Mouse (Mus musculus): ENCODE data around the gene Rcan2.

Gene Rcan2

DNA sequence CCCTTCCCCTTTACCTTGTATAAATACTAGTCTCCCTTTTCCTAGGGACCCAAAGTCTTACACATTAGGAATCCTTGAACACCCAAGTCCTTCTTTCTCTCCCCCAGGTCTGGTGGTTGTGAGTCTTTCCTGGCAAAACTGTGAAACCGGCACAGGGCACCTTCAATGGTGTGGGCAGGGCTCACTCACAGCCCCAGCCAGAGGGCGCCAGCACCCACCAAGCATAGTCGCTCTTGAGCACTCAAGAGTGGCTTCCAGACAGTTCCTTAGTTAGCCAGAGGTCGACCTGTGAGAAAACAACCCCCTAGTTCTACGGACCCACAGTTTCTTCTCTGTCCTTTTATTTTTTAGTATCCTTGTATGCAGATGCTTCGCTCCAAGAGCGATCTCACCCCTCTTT, at the start of gene Rcan2:
TSS of gene Rcan2 (plus strand) at position 275 of the 400 bp plus-strand sequence.
- peak; percentile 71 for DNase-seq (ENCODE audit: low read depth, low spot score)

DNA sequence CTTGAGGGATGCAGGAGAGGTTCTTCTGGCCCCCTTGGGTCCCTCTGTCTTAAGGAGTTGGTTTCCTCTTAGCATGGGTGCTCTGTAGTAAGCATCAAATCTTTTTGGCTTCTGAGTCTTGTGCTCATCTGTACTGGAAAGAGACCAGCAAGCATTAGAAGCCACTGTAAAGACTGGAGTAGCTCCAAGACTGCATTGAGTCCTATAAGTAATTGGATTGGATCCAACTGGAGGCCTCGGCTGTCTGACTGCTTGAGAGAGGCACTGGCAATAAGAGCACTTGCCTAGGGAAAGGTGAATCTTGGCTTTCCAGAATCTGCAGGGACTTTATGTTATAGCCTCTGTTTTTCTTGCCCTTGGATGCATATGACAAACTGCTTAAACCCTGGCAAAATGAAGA, 48.3 kb upstream of the Rcan2 start:
- DNase-seq (ENCODE audit: low read depth, low spot score) = no peak

DNA sequence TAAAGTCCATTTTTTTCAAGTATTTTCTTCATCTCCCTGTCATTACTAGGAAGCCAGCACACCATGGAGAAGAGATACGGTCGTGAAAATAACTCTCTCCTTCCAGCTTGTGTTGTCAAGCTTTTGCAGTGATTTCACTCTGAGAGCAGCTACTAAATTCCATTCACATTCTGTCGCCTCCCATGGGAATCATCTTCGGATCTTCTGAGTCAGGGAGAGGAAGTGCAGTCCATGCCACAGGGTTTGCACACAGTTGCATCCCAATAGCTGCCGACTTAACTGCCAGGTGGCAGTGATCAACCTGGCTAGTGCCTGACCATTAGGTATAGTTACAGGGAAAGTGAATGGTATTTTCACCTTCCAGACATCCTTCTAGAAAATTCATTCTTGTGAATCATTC, 46.5 kb upstream of the Rcan2 start:
- DNase-seq (ENCODE audit: low read depth, low spot score) = no peak

DNA sequence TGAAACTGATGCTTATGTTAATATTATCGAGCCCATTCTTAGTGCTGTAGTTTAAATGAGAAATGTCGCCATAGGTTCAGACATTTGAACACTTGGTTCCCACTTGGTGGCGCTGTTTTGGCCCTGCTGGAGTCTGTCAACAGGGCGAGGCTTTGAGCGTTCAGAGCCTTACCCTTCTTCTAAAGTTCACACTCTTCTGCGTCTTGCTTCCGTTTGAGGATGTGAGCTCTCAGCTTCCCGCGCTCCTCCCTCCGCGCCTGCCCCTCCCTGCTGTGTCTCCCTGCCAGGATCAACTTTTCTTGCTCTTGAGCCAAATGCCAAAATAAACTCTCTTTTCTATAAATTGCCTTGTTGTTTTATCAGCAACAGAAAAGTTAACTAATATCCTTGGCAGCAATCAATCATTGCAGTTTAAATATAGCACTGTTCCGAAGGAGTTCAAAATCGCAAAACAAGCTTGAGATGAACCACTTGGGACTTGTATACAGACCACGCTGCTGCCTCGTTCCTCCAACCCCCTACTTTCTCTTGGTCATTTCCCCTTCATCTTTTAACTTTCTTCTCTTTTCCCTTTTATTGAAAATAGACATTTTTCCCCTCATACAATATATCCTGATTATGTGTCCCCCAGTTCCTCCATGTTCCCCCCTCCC, 42.4 kb upstream of the Rcan2 start:
- peak; percentile 82 for DNase-seq (ENCODE audit: low read depth, low spot score)

DNA sequence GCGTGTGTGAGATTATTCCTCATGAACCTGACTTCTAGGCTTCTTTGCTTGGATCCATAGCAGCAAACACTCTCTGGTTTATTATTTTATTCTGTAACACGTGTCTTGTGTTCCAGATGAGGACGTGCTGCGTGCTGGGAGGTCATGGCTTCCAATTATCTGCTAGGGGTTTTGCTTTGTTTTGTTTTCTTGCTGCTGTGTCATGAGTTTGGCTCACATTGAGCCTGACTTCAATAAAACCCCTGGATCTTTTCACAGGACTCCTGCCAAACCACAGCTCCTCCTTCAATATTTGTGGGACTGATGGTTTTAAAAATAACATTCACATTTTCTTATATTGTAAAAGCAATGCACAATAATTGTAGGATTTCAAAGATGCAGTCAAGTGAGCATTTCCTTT, 16.6 kb upstream of the Rcan2 start:
- no peak for DNase-seq (ENCODE audit: low read depth, low spot score)

DNA sequence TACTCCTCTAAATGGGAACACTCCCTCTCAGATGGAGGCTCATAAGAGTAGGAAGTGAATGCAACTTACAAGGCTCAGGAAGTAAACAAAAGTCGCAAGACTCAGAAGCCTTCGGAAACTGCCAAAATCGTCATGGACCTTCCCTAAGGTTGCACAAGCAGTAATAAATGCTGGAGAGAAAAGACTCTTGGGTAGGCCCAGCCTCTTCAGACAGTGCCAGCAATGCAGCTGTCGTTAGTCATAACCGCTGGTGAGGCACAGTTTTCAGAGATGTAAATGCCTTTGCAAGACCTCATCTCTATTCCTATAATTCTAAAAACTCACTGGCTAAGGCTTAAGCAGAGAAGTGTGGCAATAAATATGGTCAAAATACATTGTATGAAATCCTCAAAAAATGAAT, 12.9 kb upstream of the Rcan2 start:
- no peak for DNase-seq (ENCODE audit: low read depth, low spot score)

DNA sequence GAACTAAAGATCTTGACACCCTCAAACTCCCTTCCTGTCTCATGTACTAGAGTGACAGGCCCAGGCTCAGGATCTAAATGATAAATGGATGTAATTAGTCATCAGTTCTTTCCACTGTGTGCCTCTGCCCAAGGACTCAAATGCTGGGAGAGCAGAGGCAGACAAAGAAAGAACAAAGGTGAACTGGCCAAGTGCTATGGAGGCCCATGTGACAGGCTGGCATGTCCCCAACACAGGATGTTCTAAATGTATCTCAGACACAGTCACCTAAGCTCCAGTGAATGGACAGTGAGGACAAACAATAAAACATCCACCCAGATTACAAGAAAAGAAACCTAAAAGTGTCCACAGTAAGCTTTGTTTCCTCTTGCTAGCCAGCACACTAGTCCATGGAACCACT, 11.8 kb upstream of the Rcan2 start:
- DNase-seq (ENCODE audit: low read depth, low spot score) = no peak

DNA sequence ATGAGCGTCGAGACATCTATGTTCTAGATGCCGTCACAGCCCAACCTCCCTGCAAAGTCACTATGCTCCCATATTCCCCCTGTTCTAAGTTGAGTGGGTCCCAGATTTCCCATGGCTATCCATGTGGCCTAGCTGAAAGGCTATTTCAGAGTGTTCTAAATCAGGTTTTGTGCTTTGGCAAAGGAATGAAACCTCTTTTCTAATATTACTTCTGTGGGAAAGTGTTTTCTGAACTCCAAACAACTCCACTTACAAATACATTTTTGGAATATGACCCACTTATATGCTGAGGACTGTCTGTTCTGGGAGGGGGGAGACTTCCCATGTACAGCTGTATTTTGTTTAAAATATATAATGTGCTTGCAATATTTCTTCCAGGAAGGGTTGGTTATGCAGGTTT, 9.4 kb upstream of the Rcan2 start:
- no peak for DNase-seq (ENCODE audit: low read depth, low spot score)

DNA sequence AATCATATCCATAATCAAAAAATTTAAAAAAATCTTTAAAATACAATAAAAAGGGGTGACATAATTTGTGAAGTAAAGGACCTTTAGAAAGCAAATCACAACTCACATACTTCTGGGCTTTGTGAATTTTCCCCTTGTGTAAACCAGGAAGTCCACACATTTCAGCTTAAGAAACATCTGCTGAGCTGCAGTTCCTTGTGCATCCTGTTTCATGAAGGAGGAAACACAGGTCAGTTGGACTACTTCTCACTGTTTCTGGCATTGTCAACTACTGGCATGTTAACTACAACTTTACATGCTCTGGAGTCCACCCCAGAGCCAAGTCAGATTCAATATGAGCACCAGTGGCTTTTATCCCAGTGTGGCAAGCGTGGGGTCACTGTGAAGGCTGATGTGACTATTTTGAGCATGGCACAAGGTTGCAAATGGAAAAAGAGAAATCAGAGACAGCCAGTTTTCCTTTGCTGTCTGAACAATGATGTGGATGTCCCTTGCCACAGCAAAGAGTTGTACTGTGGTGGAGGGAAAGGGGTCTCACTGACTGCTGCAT, 6.3 kb upstream of the Rcan2 start:
- no peak for DNase-seq (ENCODE audit: low read depth, low spot score)

DNA sequence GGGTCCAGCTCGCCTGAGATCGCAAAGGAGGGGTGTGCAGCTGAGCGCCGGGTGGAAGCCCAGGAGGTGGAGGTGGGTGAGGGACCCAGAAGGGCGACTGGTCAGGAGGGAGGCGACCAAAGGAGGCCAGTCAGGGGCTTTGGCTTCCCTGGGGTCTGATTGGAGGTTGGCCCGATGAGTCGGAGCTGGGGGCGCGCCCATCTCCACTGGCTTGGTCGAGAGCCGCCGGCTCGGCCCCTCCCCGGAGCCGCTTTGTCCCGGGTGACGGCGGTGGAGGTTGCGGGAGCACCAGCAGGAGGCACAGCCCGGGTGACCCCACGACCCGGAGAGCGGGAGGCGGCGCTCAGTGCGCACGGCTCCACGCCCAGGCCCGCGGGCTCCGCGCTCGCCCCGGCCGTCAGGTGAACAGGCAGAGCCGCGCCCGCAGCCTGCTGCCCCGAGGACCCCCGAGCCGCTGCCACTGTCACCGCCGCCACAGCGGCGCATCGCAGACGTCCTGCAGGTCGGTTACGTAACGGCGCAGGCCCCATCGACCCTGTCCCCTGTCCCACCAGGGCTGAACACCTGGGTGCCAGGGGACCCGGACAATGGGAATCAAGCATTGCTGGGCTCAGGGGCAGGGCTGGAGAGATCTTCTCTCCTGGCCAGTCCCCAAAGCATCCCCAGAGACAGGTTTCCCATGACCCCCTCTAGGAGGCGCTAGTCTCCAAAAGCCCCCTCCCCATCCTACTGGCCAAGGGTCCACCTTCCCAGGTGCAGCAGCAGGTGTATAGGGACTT, 633 bp downstream of the Rcan2 start:
- peak; percentile 63 for DNase-seq (ENCODE audit: low read depth, low spot score)

DNA sequence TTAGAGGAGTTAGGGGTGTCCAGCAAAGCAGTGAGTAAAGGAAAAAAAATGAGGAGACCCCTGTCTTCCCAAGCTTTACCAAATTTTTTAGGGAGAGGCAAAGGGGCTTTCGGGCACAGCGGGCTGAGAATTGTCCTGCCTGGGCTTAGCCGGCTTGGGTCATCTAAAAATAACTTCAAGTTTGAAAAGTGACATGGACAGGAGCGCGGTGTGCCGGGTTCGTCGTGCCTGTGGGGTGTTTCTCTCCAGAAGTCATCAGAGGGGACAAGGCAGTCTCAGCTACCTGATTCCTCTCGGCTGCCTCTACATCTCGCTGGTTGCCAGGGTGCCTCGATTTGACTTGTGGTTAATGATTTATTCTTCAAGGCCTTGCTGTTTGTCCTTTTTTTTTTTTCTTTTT, 1.3 kb downstream of the Rcan2 start:
- DNase-seq (ENCODE audit: low read depth, low spot score) = no peak

DNA sequence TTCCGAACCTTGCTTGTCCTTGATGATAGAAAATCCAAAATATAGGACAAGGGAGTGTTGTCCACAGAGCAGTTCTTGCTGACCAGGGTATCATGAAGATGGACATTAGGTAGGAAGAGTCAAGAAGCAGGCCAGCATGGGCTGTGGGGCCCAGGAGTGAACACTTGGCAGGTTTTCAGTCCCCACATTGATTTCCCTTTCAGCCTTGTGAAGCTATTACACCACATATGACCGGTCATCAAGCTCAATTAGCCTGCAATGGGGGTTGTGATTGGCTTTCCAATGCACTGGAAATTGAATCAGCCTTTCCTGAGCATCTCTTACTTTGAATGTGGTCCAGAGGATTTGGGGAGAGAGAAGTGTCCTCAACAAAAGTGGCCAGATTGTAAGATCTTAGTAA, 2.0 kb downstream of the Rcan2 start:
- no peak for DNase-seq (ENCODE audit: low read depth, low spot score)

DNA sequence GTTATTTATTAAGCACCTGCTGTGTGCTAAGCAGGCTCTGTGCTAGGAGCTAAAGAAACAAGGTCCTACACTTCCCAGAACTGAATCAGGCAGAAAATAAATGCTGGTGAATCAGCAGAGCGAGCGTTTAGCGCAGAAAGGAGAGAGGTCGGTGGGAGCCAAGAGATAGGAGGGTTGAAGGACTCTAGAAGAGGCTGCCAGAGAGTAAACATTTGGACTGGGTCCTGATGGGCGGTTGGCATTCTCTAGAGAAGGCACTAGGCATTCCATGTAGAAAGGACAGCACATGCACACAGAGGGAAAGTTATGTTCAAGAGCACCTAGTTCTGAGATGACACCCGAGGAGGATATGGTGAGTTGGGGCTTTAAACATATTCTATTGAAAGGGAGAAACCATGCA, 2.6 kb downstream of the Rcan2 start:
- DNase-seq (ENCODE audit: low read depth, low spot score) = no peak

DNA sequence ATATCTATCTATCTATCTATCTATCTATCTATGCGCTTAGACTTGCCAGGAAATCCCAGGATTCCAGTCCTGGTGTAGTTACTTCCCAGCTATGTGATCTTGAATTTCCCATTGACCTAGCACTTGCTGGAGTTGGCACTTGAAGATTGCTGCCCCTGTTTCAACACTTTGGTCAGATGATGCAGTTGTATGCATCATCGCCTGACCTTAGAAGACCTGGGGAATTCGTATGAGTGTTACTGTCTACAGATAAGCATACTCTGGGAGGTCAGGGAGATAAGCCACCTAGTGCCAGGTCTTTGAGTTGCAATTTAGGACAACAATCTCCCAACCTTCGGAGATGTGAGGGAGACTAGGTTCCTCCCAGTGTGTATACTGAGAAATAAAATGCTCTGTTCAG, 5.7 kb downstream of the Rcan2 start:
- DNase-seq (ENCODE audit: low read depth, low spot score) = peak; percentile 32

DNA sequence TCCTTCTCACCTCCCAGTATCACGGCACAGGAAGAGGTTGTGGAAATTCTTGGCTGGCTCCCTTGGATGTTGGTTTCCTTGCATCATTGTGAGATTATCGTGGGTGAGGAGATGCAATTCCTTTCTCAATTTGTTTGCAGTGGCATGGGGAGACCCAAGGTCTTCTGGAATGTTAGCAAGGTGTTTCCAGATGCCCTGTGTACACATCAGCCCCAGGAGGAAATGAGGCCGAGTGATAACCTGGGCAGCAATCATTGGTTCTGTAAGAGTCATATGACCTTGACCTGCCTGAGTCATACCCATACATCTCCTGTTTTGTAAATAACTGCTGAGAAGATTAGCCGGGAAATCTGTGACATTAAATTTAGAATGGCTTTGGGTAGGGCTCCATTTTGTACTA, 10.3 kb downstream of the Rcan2 start:
- no peak for DNase-seq (ENCODE audit: low read depth, low spot score)

DNA sequence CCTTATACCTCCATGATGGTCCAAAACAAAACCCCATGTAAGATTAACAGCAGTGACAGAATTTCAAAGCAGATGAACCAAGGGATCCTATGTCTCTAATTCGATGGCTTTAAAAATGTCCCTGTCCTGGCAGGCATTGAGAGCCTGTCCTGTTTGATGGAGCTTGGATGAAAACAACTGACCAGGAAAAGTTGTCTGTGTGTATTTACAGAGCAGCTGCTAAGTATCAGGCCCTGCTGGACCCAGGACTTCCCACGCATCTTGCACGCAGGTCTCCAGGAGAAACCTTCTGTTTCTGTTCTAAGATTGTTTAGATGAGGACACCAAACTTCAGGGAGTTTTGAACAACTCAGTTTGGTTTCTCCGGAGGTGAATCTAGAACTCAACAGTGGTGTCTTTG, 14.2 kb downstream of the Rcan2 start:
- no peak for DNase-seq (ENCODE audit: low read depth, low spot score)

DNA sequence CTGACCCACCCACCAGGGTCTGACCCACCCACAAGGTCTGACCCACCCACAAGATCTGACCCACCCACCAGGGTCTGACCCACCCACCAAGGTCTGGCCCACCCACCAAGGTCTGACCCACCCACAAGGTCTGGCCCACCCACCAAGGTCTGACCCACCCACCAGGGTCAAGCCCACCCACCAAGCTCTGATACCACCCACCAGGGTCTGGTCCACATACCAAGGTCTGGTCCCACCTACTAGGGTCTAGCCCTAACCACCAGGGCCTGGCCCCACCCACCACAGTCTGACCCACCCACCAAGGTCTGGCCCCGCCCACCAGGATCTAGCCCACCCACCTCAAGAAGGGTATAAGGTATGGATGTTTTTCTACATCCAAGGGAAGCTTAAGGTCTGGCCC, 15.3 kb downstream of the Rcan2 start:
- peak; percentile 94 for DNase-seq (ENCODE audit: low read depth, low spot score)

DNA sequence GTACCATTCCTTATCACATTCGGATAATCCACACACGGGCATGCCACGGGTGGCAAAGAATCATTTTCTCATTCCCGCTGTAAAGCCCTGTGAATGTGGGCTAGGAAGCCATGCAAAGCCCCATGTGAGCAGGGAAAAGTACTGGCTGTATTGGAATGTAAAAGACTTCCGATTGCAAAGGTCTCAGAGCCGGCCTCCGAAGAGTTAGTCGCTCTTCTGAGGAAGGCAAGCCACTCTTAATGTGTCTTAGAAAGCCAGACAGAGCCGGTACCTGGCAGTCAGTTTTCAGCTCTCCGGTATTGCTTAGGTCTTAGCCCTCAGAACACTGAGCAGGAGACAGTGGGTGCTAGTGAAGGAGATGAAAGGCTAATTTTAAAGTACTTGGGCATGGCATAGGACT, 16.0 kb downstream of the Rcan2 start:
- DNase-seq (ENCODE audit: low read depth, low spot score) = peak; percentile 77

DNA sequence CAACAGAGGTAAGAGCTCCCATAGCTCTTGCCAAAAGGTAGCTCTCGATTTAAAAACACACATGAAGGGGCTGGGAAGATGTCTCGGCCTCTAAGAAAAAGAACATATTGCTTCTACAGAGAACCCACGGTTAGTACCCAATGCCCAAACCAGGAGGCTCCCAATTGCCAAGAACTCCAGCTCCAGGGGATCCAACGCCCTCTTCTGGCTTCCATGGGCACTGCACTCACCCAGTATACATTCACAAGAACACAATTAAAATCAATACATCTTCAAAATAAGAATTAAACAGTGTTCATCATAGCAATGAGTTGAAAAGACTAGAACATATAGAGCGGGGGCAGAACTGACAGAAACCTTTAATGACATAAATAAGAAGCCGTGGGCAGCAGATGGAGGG, 17.2 kb downstream of the Rcan2 start:
- DNase-seq (ENCODE audit: low read depth, low spot score) = peak; percentile 59

DNA sequence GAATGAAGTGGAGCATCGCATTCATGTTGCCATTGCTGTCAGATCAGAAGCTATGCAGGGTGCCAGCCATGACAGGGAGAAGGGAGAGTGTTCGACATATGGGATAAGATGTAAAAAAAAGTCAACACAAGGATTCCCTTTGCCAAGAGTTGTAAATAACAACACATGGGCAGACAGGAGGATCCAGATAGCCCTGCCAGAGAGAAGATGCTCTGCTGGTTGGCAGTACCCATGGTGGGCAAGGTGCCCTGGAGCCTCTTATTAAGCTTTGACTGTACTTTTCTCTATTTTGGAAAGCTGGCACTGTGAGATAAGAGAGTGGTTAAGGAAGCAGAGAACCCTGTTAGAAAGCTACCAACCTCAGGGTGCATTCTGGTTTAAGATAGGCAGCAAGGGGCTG, 19.8 kb downstream of the Rcan2 start:
- no peak for DNase-seq (ENCODE audit: low read depth, low spot score)

DNA sequence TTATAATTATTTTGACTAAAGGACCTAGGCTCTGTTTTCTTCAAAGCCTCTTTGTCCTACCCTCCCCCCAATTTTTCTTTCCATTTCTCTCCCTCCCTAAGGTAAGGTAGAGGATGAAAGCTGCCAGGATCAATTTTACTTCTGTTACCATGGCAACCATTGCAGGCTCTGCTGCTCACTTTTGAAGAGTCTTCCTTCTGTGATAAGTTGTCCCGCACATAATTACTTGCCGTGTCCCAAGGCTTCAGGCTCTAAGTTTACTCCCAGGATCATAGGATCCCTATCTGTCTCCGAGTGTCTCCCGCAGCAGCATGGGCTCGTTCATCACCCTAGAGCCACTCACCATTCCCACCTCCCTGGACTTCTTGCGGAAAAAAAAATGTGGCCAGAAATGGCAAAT, 21.1 kb downstream of the Rcan2 start:
- DNase-seq (ENCODE audit: low read depth, low spot score) = no peak

DNA sequence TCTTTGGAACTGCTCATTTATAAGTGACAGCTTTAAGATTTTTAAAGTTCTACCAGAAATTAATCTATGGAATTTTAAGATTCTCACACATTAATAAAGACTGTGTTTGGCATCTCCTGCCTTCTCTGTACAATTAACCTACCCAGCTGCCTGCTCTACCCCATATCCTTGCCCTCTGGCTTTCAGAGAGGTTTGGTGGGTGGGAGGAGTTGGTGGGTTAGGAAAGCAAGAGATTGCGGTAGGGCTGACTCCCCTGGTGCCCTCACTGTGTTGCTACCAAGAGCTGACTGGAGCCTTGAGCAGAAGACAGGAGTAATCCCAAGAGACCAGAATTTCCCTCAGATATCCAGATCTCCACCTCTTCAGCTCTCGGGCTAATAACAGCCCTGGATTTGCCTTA, 21.5 kb downstream of the Rcan2 start:
- DNase-seq (ENCODE audit: low read depth, low spot score) = no peak

DNA sequence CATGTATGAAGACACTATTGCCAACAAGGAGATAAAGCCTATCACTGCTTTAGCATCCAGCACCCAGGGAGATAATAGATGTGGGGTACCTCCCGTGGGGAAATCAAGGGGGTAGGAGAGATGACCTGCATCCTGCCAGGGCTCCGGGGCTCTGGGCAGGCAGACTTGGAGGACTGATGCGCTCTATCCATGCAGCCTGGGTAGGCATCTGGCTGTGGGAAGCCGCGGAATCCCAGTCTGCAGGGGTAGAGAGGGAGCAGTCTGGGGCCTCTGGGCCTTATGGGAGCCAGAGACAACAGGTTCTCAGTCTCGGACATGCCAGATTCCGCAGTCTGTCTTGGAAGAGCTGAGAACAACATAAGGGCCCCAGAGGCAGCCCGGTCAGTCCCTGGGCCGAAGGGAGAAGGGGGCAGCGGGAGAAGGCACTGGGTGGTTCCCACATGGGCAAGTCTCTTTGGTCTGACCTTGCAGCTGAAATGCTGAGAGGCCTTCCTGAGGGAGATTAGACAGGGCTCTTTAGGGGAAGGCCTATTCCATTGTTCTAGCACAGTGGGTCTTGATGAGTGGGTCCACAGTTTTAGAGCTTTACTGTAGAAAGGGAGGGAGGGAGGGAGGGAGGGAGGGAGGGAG, 23.7 kb downstream of the Rcan2 start:
- DNase-seq (ENCODE audit: low read depth, low spot score) = peak; percentile 92

Measured in R1 (cell line).